Mouse (Mus musculus): ENCODE data around the gene Kcnk18. TPM values are rescaled to one million over a fixed set of nuclear protein-coding genes. Genes with fewer than 3 reads are reported as not detected.

Kcnk18 gene
- polyA plus RNA-seq, 2 experiments, result not detected

GRCm38 (mm10) chr19:59172781-59173180, 46.2 kb upstream of the Kcnk18 start:
- Histone ChIP-seq H3K9me3 (ENCODE audit: control insufficient read depth, low read length) (no peaks in the 10 kb centered on the region), H3K36me3 (ENCODE audit: control insufficient read depth, insufficient read depth, low read length) (no peaks in the 10 kb centered on the region), H3K4me3 (replicated peaks; ENCODE audit: low read length) (no peak overlapping the region), H3K9ac (ENCODE audit: low read depth, low read length, severe bottlenecking) (no peak overlapping the region), H3K4me1 (ENCODE audit: control insufficient read depth, insufficient read depth, low read length) (peaks cover 10% of the 10 kb centered on the region), H3K27ac (replicated peaks; ENCODE audit: low read depth, low read length) (no peak overlapping the region), H3K4me2 (replicated peaks; ENCODE audit: low read depth, low read length, severe bottlenecking) (no peak overlapping the region), H3K27me3 (ENCODE audit: control insufficient read depth, insufficient read depth, low read length) (peaks cover 84% of the 10 kb centered on the region)
- DNase-seq (ENCODE audit: low spot score) (no peak), ATAC-seq (ENCODE audit: low FRiP score, low read depth) (no peak)
- TF ChIP-seq POLR2A (IDR thresholded peaks at IDR 0.05; ENCODE audit: borderline replicate concordance, extremely low read depth, insufficient read depth, insufficient read length), result no peak
- 4% methylated on average over 3 of the region's 3 CpGs for WGBS

- Histone ChIP-seq H3K27me3 (ENCODE audit: control insufficient read depth, insufficient read depth, low read length) (peaks cover 77% of the 10 kb centered on the region), H3K4me3 (replicated peaks; ENCODE audit: low read length) (no peak overlapping the region), H3K4me2 (replicated peaks; ENCODE audit: low read depth, low read length, severe bottlenecking) (no peak overlapping the region), H3K4me1 (ENCODE audit: control insufficient read depth, insufficient read depth, low read length) (peaks cover 10% of the 10 kb centered on the region), H3K9ac (ENCODE audit: low read depth, low read length, severe bottlenecking) (no peak overlapping the region), H3K36me3 (ENCODE audit: control insufficient read depth, insufficient read depth, low read length) (no peaks in the 10 kb centered on the region), H3K27ac (replicated peaks; ENCODE audit: low read depth, low read length) (no peak overlapping the region), H3K9me3 (ENCODE audit: control insufficient read depth, low read length) (no peaks in the 10 kb centered on the region)
- TF ChIP-seq POLR2A (IDR thresholded peaks at IDR 0.05; ENCODE audit: borderline replicate concordance, extremely low read depth, insufficient read depth, insufficient read length), result no peak
- WGBS, result 11% methylated on average over 6 of the region's 6 CpGs
- DNase-seq (ENCODE audit: low spot score), result no peak
- no peak for ATAC-seq (ENCODE audit: low FRiP score, low read depth)
These were observed 45.5 kb upstream of the Kcnk18 start for GRCm38 (mm10) chr19:59173341-59174015.

- Histone ChIP-seq H3K4me3 (replicated peaks; ENCODE audit: low read length) (no peak overlapping the region), H3K9me3 (ENCODE audit: control insufficient read depth, low read length) (no peaks in the 10 kb centered on the region), H3K4me1 (ENCODE audit: control insufficient read depth, insufficient read depth, low read length) (0 out of 2 replicates have a peak, but pooled peaks cover 3% of the 10 kb centered on the region), H3K4me2 (replicated peaks; ENCODE audit: low read depth, low read length, severe bottlenecking) (no peak overlapping the region), H3K9ac (ENCODE audit: low read depth, low read length, severe bottlenecking) (no peak overlapping the region), H3K27me3 (ENCODE audit: control insufficient read depth, insufficient read depth, low read length) (peaks cover 31% of the 10 kb centered on the region), H3K36me3 (ENCODE audit: control insufficient read depth, insufficient read depth, low read length) (no peaks in the 10 kb centered on the region), H3K27ac (replicated peaks; ENCODE audit: low read depth, low read length) (no peak overlapping the region)
- ATAC-seq (ENCODE audit: low FRiP score, low read depth) (no peak; the same call in 1 of the 2 replicates), DNase-seq (ENCODE audit: low spot score) (no peak)
- WGBS, result 17% methylated on average over 3 of the region's 3 CpGs
- TF ChIP-seq POLR2A (IDR thresholded peaks at IDR 0.05; ENCODE audit: borderline replicate concordance, extremely low read depth, insufficient read depth, insufficient read length), result no peak
These were observed 35.0 kb upstream of the Kcnk18 start for GRCm38 (mm10) chr19:59184000-59184399.

GRCm38 (mm10) chr19:59188981-59189380, 30.0 kb upstream of the Kcnk18 start:
- Histone ChIP-seq H3K4me3 (replicated peaks; ENCODE audit: low read length) (no peak overlapping the region), H3K27ac (replicated peaks; ENCODE audit: low read depth, low read length) (no peak overlapping the region), H3K9me3 (ENCODE audit: control insufficient read depth, low read length) (no peaks in the 10 kb centered on the region), H3K27me3 (ENCODE audit: control insufficient read depth, insufficient read depth, low read length) (peaks cover 74% of the 10 kb centered on the region), H3K36me3 (ENCODE audit: control insufficient read depth, insufficient read depth, low read length) (no peaks in the 10 kb centered on the region), H3K4me2 (replicated peaks; ENCODE audit: low read depth, low read length, severe bottlenecking) (no peak overlapping the region), H3K4me1 (ENCODE audit: control insufficient read depth, insufficient read depth, low read length) (peaks cover 3% of the 10 kb centered on the region), H3K9ac (ENCODE audit: low read depth, low read length, severe bottlenecking) (no peak overlapping the region)
- 5% methylated on average over 4 of the region's 4 CpGs for WGBS
- DNase-seq (ENCODE audit: low spot score), result no peak
- ATAC-seq (ENCODE audit: low FRiP score, low read depth), result no peak
- TF ChIP-seq POLR2A (IDR thresholded peaks at IDR 0.05; ENCODE audit: borderline replicate concordance, extremely low read depth, insufficient read depth, insufficient read length), result no peak

- DNase-seq (ENCODE audit: low spot score) (no peak), ATAC-seq (ENCODE audit: low FRiP score, low read depth) (no peak)
- no peak overlapping the region for H3K4me2 ChIP-seq (replicated peaks; ENCODE audit: low read depth, low read length, severe bottlenecking)
- H3K4me1 ChIP-seq (ENCODE audit: control insufficient read depth, insufficient read depth, low read length), result peaks cover 7% of the 10 kb centered on the region
- no peak overlapping the region for H3K9ac ChIP-seq (ENCODE audit: low read depth, low read length, severe bottlenecking)
- 3% methylated on average over 8 of the region's 8 CpGs for WGBS
- H3K4me3 ChIP-seq (replicated peaks; ENCODE audit: low read length), result no peak overlapping the region
- H3K27ac ChIP-seq (replicated peaks; ENCODE audit: low read depth, low read length), result no peak overlapping the region
- no peak for TF ChIP-seq POLR2A (IDR thresholded peaks at IDR 0.05; ENCODE audit: borderline replicate concordance, extremely low read depth, insufficient read depth, insufficient read length)
- no peaks in the 10 kb centered on the region for H3K36me3 ChIP-seq (ENCODE audit: control insufficient read depth, insufficient read depth, low read length)
- H3K9me3 ChIP-seq (ENCODE audit: control insufficient read depth, low read length), result no peaks in the 10 kb centered on the region
- H3K27me3 ChIP-seq (ENCODE audit: control insufficient read depth, insufficient read depth, low read length), result peaks cover 81% of the 10 kb centered on the region
These were observed 28.4 kb upstream of the Kcnk18 start for GRCm38 (mm10) chr19:59190431-59191122.

All from limb, embryonic 14.5 days (tissue).